Mouse (Mus musculus) kidney, adult 2 months (tissue): ENCODE results near the gene Unc45a. TPM values are rescaled to one million over a fixed set of nuclear protein-coding genes. Genes with fewer than 3 reads are reported as not detected.

Source experiments
- DNase-seq: peaks from one replicate; pipeline ENCODE4 v3.0.0; 2021
- H3K27ac ChIP-seq: fragments of 200-500 bp; 2 replicates; pipeline ENCODE4 v1.5.1; 2012; ENCODE audit warnings: low read depth, low read length, control low read depth, inconsistent platforms; ENCODE audit not compliant: insufficient read depth
- H3K27me3 ChIP-seq: fragments of 200-500 bp; replicated peaks from 2 replicates; pipeline ENCODE4 v1.6.1; 2012; ENCODE audit warnings: mild to moderate bottlenecking, moderate library complexity, low read length, inconsistent platforms; ENCODE audit not compliant: control insufficient read depth, insufficient read depth
- H3K36me3 ChIP-seq: fragments of 200-500 bp; 2 replicates; pipeline ENCODE4 v1.6.1; 2012; ENCODE audit warnings: mild to moderate bottlenecking, moderate library complexity, low read length, inconsistent platforms; ENCODE audit not compliant: control insufficient read depth, insufficient read depth
- H3K4me1 ChIP-seq: fragments of 200-500 bp; 2 replicates; pipeline ENCODE4 v1.6.1; 2011; ENCODE audit warnings: low read length; ENCODE audit not compliant: control insufficient read depth, insufficient read depth
- H3K4me3 ChIP-seq: fragments of 200-500 bp; 2 replicates; pipeline ENCODE4 v1.5.1; 2011; ENCODE audit warnings: mild to moderate bottlenecking, low read depth, low read length, control low read depth; ENCODE audit not compliant: insufficient read depth
- CTCF ChIP-seq: fragments of 200-500 bp; conservative IDR thresholded peaks from 2 replicates; pipeline ENCODE4 v1.5.1; 2011; ENCODE audit warnings: low read depth, mild to moderate bottlenecking, control low read depth, low read length, moderate library complexity, mixed read lengths; ENCODE audit not compliant: insufficient read depth, insufficient read length
- POLR2A ChIP-seq: fragments of 200-500 bp; IDR thresholded peaks from one replicate; pipeline ENCODE4 v1.6.1; 2011; ENCODE audit warnings: low read depth, low read length, control low read depth
- WGBS: fragments of 180-500 bp; shearing (Covaris S2); methylation state at CpG from one replicate; pipeline ENCODE4 v1.1.7; 2018; 5-methylcytosine and 5-hydroxymethylcytosine counted together
- polyA plus RNA-seq: library from polyadenylated mRNA; depleted of rRNA; stranded (reverse); fragments of >200 nt; gene quantifications from 2 replicates; pipeline ENCODE4 v1.2.3, GENCODE M21; 2012

The Unc45a gene
- polyA plus RNA-seq, 1 experiment: 53.3 TPM

- H3K27me3 ChIP-seq: no peaks in the 10 kb centered on the region
- 2% methylated on average over 25 of the region's 25 CpGs for WGBS
- peak; percentile 81 for TF ChIP-seq CTCF
- peak; percentile 77 for TF ChIP-seq POLR2A
- H3K4me3 ChIP-seq: peak within 1 kb of the TSS; percentile 71
- no peaks in the 10 kb centered on the region for H3K36me3 ChIP-seq
- H3K27ac ChIP-seq: peak within 1 kb of the TSS; percentile 11
- peaks cover 13% of the 10 kb centered on the region for H3K4me1 ChIP-seq
- peak; percentile 96 for DNase-seq
Observed at GRCm38 (mm10) chr7:80342858-80343257, 2.1 kb upstream of the Unc45a start, which contains the start of gene Hddc3. Gene Hddc3 (plus strand): TSS chr7:80343104.

GRCm38 (mm10) chr7:80341793-80342192 lies 988 bp upstream of the Unc45a start:
- Histone ChIP-seq H3K4me1 (peaks cover 13% of the 10 kb centered on the region), H3K36me3 (no peaks in the 10 kb centered on the region), H3K27ac (no peak overlapping the region), H3K4me3 (no peak overlapping the region), H3K27me3 (no peaks in the 10 kb centered on the region)
- no peak for DNase-seq
- WGBS: 84% methylated on average over 7 of the region's 7 CpGs
- no peak for TF ChIP-seq CTCF
- no peak for TF ChIP-seq POLR2A

- H3K36me3 ChIP-seq: 0 out of 2 replicates have a peak, but pooled peaks cover 2% of the 10 kb centered on the region
- H3K27ac ChIP-seq: peak overlapping the region; percentile 85
- peak overlapping the region; percentile 87 for H3K4me3 ChIP-seq
- under 1% methylated on average over 45 of the region's 45 CpGs for whole genome bisulfite sequencing
- H3K27me3 ChIP-seq: no peaks in the 10 kb centered on the region
- peaks cover 13% of the 10 kb centered on the region for H3K4me1 ChIP-seq
- peak; percentile 69 for TF ChIP-seq CTCF
- peak; percentile 89 for TF ChIP-seq POLR2A
- peak; percentile 99 for DNase-seq
Observed at GRCm38 (mm10) chr7:80339793-80340628, 794 bp downstream of the Unc45a start.

- H3K36me3 ChIP-seq: 0 out of 2 replicates have a peak, but pooled peaks cover 2% of the 10 kb centered on the region
- DNase-seq: peak; percentile 27
- H3K4me1 ChIP-seq: peaks cover 13% of the 10 kb centered on the region
- peak overlapping the region; percentile 61 for H3K4me3 ChIP-seq
- H3K27ac ChIP-seq: no peak overlapping the region
- no peak for TF ChIP-seq CTCF
- H3K27me3 ChIP-seq: no peaks in the 10 kb centered on the region
- WGBS: 6% methylated on average over 15 of the region's 17 CpGs
Observed at GRCm38 (mm10) chr7:80339371-80339770, 1.4 kb downstream of the Unc45a start.

- DNase-seq: no peak
- no peak for TF ChIP-seq CTCF
- no peak for TF ChIP-seq POLR2A
- no peak overlapping the region for H3K4me3 ChIP-seq
- peaks cover 3% of the 10 kb centered on the region; the same call in 1 of the 2 replicates for H3K36me3 ChIP-seq
- H3K27ac ChIP-seq: no peak overlapping the region
- WGBS: 80% methylated on average over 3 of the region's 3 CpGs
- no peaks in the 10 kb centered on the region for H3K27me3 ChIP-seq
- H3K4me1 ChIP-seq: peaks cover 8% of the 10 kb centered on the region
Observed at GRCm38 (mm10) chr7:80336932-80337331, 3.9 kb downstream of the Unc45a start.

- H3K36me3 ChIP-seq: peaks cover 3% of the 10 kb centered on the region; the same call in 1 of the 2 replicates
- 79% methylated on average over 4 of the region's 4 CpGs for WGBS
- DNase-seq: no peak
- H3K4me1 ChIP-seq: peaks cover 8% of the 10 kb centered on the region
- TF ChIP-seq POLR2A: no peak
- no peak for TF ChIP-seq CTCF
- no peak overlapping the region for H3K4me3 ChIP-seq
- no peak overlapping the region for H3K27ac ChIP-seq
- no peaks in the 10 kb centered on the region for H3K27me3 ChIP-seq
Observed at GRCm38 (mm10) chr7:80334848-80335247, 6.0 kb downstream of the Unc45a start.

GRCm38 (mm10) chr7:80331433-80331832 lies 9.4 kb downstream of the Unc45a start:
- no peak for TF ChIP-seq POLR2A
- no peak for TF ChIP-seq CTCF
- Histone ChIP-seq H3K27me3 (no peaks in the 10 kb centered on the region), H3K4me1 (no peaks in the 10 kb centered on the region), H3K4me3 (no peak overlapping the region), H3K36me3 (peaks cover 3% of the 10 kb centered on the region; the same call in 1 of the 2 replicates), H3K27ac (no peak overlapping the region)
- 89% methylated on average over 19 of the region's 19 CpGs for WGBS
- no peak for DNase-seq

- TF ChIP-seq POLR2A: no peak
- no peak for TF ChIP-seq CTCF
- WGBS: 84% methylated on average over 8 of the region's 8 CpGs
- H3K4me1 ChIP-seq: no peaks in the 10 kb centered on the region
- no peaks in the 10 kb centered on the region for H3K27me3 ChIP-seq
- H3K27ac ChIP-seq: no peak overlapping the region
- DNase-seq: no peak
- H3K36me3 ChIP-seq: peaks cover 3% of the 10 kb centered on the region; the same call in 1 of the 2 replicates
- no peak overlapping the region for H3K4me3 ChIP-seq
Observed at GRCm38 (mm10) chr7:80330278-80330677, 10.5 kb downstream of the Unc45a start.
